Mouse (Mus musculus) erythroblast, embryonic 14.5 days (primary cell): Measurements from ENCODE around the gene Bap1. TPM values are rescaled to one million over a fixed set of nuclear protein-coding genes. Genes with fewer than 3 reads are reported as not detected.

ENCODE experiments used
- H3K27me3 ChIP-seq: 2 replicates; pipeline ENCODE4 v1.6.1; 2012; ENCODE audit warnings: inconsistent platforms; ENCODE audit not compliant: control insufficient read depth
- H3K36me3 ChIP-seq: 2 replicates; pipeline ENCODE4 v1.6.1; 2012; ENCODE audit warnings: mild to moderate bottlenecking, inconsistent platforms; ENCODE audit not compliant: control insufficient read depth
- H3K4me1 ChIP-seq: 2 replicates; pipeline ENCODE4 v1.6.1; 2012; ENCODE audit warnings: inconsistent platforms; ENCODE audit not compliant: control insufficient read depth
- H3K4me3 ChIP-seq: replicated peaks from 2 replicates; pipeline ENCODE3; 2012; ENCODE audit warnings: moderate library complexity, mild to moderate bottlenecking, inconsistent platforms
- H3K9me3 ChIP-seq: 2 replicates; pipeline ENCODE4 v1.6.1; 2012; ENCODE audit warnings: low read length, inconsistent platforms, mixed read lengths; ENCODE audit not compliant: control insufficient read depth
- GATA1 ChIP-seq: IDR thresholded peaks from 2 replicates; pipeline ENCODE4 v1.6.1; 2012; ENCODE audit warnings: low read length, inconsistent platforms, mixed read lengths
- TAL1 ChIP-seq: IDR thresholded peaks from 3 replicates; pipeline ENCODE4 v1.6.1; 2012; ENCODE audit warnings: low read length, inconsistent platforms, mixed read lengths
- polyA plus RNA-seq: library from polyadenylated mRNA; stranded (reverse); fragments of >175 nt; gene quantifications from 2 replicates; pipeline ENCODE4 v1.2.3, GENCODE M21; 2012

Gene Bap1
- polyA plus RNA-seq, 1 experiment: 6.9 TPM

DNA sequence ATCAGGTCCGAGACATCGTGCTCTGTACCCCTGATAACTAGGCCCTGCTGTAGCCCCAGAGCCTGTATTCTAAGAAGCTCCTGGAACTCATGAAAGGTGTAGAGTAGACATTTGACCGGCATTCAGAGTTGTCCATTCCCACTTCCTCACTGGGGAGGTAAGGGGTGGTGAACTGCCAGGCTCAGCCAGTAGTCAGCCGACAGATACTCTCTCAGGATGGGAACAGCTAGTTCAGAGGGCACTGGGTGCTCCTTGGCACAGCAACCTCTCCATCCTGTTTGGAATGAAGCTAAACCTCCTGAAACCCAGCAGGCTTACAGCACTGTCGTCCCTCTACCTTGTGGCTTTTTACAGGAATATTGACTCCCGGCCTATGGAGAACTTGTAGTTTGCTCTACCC, 39.4 kb upstream of the Bap1 start:
- Histone ChIP-seq H3K4me1 (peaks cover 26% of the 10 kb centered on the region), H3K4me3 (no peak overlapping the region), H3K9me3 (no peaks in the 10 kb centered on the region), H3K36me3 (no peaks in the 10 kb centered on the region; the same call in 1 of the 2 replicates), H3K27me3 (peaks cover 5% of the 10 kb centered on the region; the same call in 1 of the 2 replicates)
- TF ChIP-seq TAL1: no peak
- no peak for TF ChIP-seq GATA1

DNA sequence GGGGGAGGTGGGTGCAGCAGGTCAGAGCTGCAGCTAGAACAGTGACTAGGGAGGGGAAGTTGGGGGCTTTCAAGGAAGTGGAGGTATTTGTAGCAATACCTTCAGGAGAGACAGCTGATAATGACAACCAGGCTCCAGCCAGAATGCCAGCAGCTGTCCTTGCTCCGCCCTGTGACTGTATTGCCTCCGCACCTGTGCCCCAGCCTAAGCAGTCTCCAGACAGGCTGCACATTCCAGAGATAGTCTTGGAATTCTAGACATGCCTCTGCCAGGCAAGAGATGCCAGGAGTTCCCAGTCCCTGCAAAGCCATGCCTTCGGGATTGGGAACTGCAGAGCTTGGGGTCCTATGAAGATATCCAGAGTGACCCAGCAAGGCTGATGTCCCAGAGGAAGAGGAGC, 38.8 kb upstream of the Bap1 start:
- Histone ChIP-seq H3K36me3 (no peaks in the 10 kb centered on the region; the same call in 1 of the 2 replicates), H3K4me3 (no peak overlapping the region), H3K9me3 (no peaks in the 10 kb centered on the region), H3K27me3 (peaks cover 5% of the 10 kb centered on the region; the same call in 1 of the 2 replicates), H3K4me1 (peaks cover 24% of the 10 kb centered on the region)
- TF ChIP-seq TAL1 (no peak), GATA1 (no peak)

DNA sequence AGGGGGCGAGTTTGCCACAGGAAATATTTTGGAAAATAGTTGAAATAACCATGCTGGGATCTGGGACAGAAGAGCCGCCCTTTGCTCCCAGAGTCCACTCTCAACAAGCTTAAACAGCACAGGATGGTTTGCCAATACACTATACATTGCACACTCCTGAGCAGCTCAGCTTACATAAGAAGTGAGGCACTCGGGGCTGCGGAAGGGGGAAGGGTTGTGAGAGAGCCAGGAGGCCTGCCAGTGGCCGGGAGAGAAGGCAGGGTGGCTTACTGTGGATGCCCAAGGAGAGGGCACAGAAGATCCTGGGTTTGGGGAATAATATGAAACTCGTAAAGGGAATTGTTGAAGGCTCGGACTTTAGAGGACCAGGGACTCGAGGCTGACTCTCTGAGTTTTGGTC, 37.4 kb upstream of the Bap1 start:
- Histone ChIP-seq H3K4me3 (no peak overlapping the region), H3K4me1 (peaks cover 25% of the 10 kb centered on the region), H3K36me3 (no peaks in the 10 kb centered on the region; the same call in 1 of the 2 replicates), H3K9me3 (no peaks in the 10 kb centered on the region), H3K27me3 (peaks cover 10% of the 10 kb centered on the region)
- TF ChIP-seq GATA1: no peak
- no peak for TF ChIP-seq TAL1

DNA sequence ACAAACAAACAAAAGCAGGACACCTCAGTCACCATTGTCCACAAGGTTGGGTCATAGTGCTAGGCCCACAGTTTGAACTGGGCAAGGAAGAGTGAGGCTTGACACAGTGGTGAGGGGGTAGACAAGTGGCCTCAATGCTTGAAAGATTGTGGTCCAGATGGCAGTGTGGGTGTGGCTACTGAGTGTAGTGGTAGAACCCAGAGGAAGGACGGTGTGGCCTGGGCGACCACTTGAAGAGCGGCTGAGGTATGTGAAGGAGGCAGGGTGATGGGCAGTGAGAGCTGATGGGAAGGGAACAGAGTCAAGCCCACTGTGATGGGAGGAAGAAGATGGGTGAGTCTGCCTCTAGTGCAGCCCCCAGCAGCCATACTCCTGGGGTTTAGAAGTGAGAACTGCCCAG, 36.6 kb upstream of the Bap1 start:
- Histone ChIP-seq H3K27me3 (peaks cover 13% of the 10 kb centered on the region), H3K4me3 (no peak overlapping the region), H3K9me3 (no peaks in the 10 kb centered on the region), H3K36me3 (no peaks in the 10 kb centered on the region; the same call in 1 of the 2 replicates), H3K4me1 (peaks cover 25% of the 10 kb centered on the region)
- TF ChIP-seq TAL1: no peak
- no peak for TF ChIP-seq GATA1

DNA sequence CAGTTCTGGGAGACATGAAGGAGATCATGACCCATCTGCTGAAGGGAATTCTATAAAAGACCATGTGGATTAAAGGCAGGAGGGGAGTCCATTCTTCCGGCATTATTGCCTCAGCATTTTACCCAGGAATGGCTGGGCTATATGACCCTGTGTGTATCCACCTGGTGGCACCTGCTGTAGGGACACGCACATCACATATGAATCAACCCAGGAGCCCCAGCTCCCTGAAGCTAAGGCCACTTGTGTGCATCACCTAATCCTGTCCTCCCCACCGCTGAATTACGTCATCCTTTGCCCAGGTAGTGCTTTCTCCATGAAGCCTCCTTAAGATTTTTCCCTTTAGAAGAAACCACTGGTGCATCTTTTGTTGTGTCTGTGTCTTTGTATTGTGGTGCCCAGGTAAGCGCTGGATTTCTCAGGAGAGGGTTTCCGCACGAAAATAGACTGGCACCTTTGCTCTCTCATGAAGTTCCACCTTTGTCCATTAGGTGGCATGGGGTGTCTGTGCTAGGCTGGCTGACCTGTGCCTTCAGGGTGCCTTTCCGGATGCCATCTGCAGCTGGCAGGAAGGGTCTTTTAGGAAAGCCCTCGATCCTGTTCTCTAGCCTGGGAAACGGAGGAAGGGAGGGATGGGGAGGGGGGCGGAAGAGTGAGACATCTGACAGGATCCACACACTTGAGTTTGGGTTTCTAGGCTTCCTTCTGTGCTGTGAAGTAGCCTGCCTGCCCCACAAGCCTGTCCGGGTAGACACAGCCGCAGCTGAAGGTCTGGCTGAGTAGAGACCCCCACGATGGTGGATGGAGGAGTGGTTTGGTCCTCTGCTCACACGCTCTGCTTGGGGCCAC, 35.9 kb upstream of the Bap1 start:
- no peak for TF ChIP-seq TAL1
- no peak for TF ChIP-seq GATA1
- Histone ChIP-seq H3K27me3 (peaks cover 13% of the 10 kb centered on the region), H3K4me3 (no peak overlapping the region), H3K9me3 (no peaks in the 10 kb centered on the region), H3K4me1 (peaks cover 25% of the 10 kb centered on the region), H3K36me3 (no peaks in the 10 kb centered on the region; the same call in 1 of the 2 replicates)

DNA sequence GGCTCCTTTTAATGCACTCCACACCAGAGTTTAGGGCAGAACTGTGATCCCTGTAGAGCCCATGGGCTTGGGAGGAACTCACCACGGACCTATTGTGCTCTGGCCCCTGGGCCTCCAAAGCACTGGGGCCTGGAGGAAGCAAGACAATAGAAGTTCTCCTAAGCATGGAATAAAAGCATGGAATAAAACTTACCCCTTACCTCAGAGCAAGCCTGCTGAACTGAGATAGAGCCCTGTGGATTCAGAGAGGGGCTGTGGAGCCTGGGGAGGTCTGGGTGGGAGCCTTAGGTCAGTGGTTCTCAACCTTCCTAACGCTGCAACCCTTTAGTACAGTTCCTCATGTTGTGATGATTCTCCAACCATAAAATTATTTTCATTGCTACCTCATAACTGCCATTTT, 34.4 kb upstream of the Bap1 start, which contains the start of gene Nisch:
TSS of gene Nisch (minus strand) at position 101 of the 400 bp plus-strand sequence.
- peaks cover 15% of the 10 kb centered on the region for H3K27me3 ChIP-seq
- no peaks in the 10 kb centered on the region for H3K9me3 ChIP-seq
- H3K36me3 ChIP-seq: no peaks in the 10 kb centered on the region; the same call in 1 of the 2 replicates
- H3K4me3 ChIP-seq: no peak within 1 kb of the TSS
- H3K4me1 ChIP-seq: peaks cover 25% of the 10 kb centered on the region
- no peak for TF ChIP-seq TAL1
- TF ChIP-seq GATA1: no peak

DNA sequence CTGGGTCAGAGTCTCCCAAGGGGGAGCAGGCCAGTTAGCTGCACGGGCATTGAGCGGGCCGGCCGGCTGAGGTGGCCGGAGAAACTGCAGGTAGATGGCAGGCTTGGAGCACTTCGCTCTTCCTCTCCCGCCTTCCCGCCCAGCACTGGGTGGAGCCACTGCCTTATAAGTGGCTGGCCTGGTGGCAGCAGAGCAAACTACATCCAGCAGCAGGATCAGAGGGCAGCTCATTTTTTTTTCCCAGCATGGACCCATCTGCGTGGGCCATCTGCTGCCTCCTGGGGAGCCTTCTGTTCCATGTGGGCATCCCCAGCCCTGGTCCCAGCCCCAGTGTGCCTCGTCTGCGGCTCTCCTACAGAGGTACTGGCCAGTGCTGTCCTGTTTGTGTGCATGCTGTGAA, 33.6 kb upstream of the Bap1 start, which contains the start of gene Sema3g:
TSS of gene Sema3g (plus strand) at position 195 of the 400 bp plus-strand sequence.
- Histone ChIP-seq H3K4me1 (peaks cover 25% of the 10 kb centered on the region), H3K9me3 (no peaks in the 10 kb centered on the region), H3K27me3 (peaks cover 14% of the 10 kb centered on the region), H3K36me3 (no peaks in the 10 kb centered on the region), H3K4me3 (no peak within 1 kb of the TSS)
- TF ChIP-seq TAL1: no peak
- no peak for TF ChIP-seq GATA1

DNA sequence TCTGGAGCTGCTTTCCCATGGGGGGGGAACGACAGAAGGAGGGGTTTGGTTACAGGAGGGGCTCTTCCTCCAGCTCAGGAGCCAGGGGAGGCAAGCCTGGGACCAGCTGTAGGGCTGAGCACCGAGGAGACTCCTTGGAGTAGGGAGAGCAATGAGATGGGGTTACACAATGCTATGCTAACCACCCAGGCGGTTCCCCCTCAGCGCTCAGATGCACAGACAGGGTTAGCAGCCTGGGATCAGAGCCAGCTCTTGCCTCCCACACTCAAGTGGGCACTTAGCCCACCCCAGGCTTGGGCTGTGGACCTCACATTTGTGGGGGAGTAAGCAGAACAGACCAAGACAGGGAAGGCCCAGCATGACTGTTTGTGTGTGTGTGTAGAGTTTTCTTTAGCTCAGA, 24.3 kb upstream of the Bap1 start:
- Histone ChIP-seq H3K27me3 (peaks cover 20% of the 10 kb centered on the region), H3K36me3 (no peaks in the 10 kb centered on the region), H3K4me1 (no peaks in the 10 kb centered on the region), H3K9me3 (no peaks in the 10 kb centered on the region), H3K4me3 (no peak overlapping the region)
- TF ChIP-seq TAL1 (no peak), GATA1 (no peak)

DNA sequence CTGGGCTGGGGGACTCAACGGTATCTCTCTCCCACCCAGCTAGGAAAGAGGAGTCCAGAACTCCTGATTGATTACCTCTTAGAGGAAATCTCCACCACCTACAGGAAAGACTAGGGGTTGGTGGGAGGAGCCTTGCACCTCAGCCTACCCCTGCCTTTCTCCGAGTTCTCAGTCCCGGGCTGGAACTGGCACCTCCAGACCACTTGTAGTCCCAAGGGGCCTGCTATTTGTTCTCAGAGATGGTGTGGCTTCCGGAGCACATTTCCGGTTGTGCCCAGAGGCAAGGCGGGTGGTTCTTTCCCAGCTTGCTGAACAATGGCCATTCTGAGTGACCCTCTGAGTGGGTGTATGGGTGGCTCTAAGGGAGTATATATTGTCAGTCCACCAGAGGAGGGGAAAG, 23.0 kb upstream of the Bap1 start:
- Histone ChIP-seq H3K4me1 (no peaks in the 10 kb centered on the region), H3K9me3 (no peaks in the 10 kb centered on the region), H3K4me3 (no peak overlapping the region), H3K36me3 (no peaks in the 10 kb centered on the region), H3K27me3 (peaks cover 31% of the 10 kb centered on the region)
- TF ChIP-seq GATA1: no peak
- no peak for TF ChIP-seq TAL1
